Mouse (Mus musculus): Measurements from ENCODE around the gene Vmn1r38. TPM values are rescaled to one million over a fixed set of nuclear protein-coding genes. Genes with fewer than 3 reads are reported as not detected.

Vmn1r38 gene
- not detected in 2 replicates for polyA plus RNA-seq (2015; fragmentation: Nextera tagmentation; extraction: Ambion mirVana)

DNA sequence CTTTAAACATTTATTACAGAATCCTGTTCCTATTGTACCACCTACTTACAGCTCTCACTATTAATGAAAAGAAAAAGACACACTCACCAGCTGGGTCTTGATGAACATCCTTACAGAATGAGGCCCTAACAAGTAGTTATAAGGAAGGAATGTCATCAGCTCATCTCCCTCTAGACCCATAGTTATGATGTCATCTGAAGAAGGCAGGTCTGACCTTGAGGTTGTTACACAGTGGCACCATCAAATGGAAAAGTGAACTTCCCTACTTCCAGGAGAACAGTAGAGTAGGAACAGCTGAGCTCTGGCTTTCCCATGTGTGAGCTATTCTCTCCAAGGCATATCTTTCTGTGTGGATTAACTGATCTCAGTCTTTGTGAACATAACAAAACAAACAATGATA, at the start of gene Vmn1r38:
Gene Vmn1r38, minus strand, starts transcription at position 101 of the 400 bp plus-strand sequence.

DNA sequence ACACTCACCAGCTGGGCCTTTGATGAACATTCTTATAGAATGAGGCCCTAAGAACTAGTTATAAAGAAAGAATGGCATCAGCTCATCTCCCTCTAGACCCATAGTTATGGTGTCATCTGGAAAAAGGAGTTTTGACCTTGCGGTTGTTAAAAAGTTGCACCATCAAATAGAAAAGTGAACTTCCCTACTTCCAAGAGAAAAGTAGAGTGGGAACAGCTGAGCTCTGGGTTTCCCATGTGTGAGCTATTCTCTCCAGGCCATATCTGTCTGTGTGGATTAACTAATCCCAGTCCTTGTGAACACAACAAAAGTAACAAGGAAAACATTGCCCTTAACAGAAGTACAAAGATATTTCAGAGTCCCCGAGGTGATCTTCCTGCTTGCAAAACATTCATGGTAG, 28.1 kb upstream of the Vmn1r38 start, which contains the start of gene Vmn1r39:
Gene Vmn1r39, minus strand, starts transcription at position 101 of the 400 bp plus-strand sequence.

DNA sequence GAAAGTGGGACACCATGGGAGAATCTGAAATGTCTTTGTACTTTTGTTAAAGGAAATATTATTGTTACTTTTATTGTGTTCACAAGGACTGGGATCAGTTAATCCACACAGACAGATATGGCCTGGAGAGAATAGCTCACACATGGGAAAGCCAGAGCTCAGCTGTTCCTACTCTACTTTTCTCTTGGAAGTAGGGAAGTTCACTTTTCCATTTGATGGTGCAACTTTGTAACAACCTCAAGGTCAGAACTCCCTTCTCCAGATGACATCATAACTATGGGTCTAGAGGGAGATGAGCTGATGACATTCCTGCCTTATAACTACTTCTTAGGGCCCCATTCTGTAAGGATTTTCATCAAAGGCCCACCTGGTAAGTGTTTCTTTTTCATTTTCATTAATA, 53.3 kb downstream of the Vmn1r38 start, which contains the start of gene Vmn1r37:
Gene Vmn1r37, plus strand, starts transcription at position 301 of the 400 bp plus-strand sequence.

Other genes starting within 250 kb of the Vmn1r38 start
- 101 and 110 TPM in 2 replicates for gene Mad2l1, start 247.2 kb downstream of the Vmn1r38 start, polyA plus RNA-seq (2015; fragmentation: Nextera tagmentation; extraction: Ambion mirVana)
- gene Vmn1r32, start 222.5 kb downstream of the Vmn1r38 start, polyA plus RNA-seq (2015; fragmentation: Nextera tagmentation; extraction: Ambion mirVana): 0.07 TPM in 1 of 2 replicates, not detected in the other
- not detected in 2 replicates for gene Vmn1r33, start 164.3 kb downstream of the Vmn1r38 start, polyA plus RNA-seq (2015; fragmentation: Nextera tagmentation; extraction: Ambion mirVana)
- not detected in 2 replicates for gene Vmn1r34, start 138.7 kb downstream of the Vmn1r38 start, polyA plus RNA-seq (2015; fragmentation: Nextera tagmentation; extraction: Ambion mirVana)
- gene Vmn1r35, start 96.7 kb downstream of the Vmn1r38 start, polyA plus RNA-seq (2015; fragmentation: Nextera tagmentation; extraction: Ambion mirVana): not detected in 2 replicates
- gene Vmn1r36, start 63.5 kb downstream of the Vmn1r38 start, polyA plus RNA-seq (2015; fragmentation: Nextera tagmentation; extraction: Ambion mirVana): not detected in 2 replicates
- gene Vmn1r37, start 53.2 kb downstream of the Vmn1r38 start, polyA plus RNA-seq (2015; fragmentation: Nextera tagmentation; extraction: Ambion mirVana): not detected in 2 replicates
- not detected in 2 replicates for gene Vmn1r39, start 28.0 kb upstream of the Vmn1r38 start, polyA plus RNA-seq (2015; fragmentation: Nextera tagmentation; extraction: Ambion mirVana)
- gene Gng12, start 113.8 kb upstream of the Vmn1r38 start, polyA plus RNA-seq (2015; fragmentation: Nextera tagmentation; extraction: Ambion mirVana): 29.1 and 36.0 TPM in 2 replicates

All from spleen, postnatal 0 days (tissue).